In the genomic region with DNA sequence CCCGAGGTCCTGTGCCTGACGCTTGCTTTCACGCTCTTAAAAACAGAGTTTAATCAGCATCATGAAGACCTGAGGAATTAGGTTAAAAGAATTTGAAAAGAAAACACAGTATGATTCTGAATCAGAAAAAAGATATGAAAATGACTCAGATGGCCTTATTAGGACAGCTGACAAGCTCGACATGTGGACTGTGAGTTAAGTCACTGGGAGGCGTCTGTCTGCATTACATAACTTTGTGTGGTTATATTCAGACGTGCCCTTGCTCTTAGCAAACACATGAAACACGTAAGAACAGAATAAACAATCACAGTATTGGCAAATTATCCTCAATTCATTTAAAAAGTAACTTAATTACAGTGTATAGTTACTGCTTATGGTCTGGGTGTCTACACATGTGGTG, we compare ENCODE assay signal across 17 mouse cellular contexts. TPM values are rescaled to one million over a fixed set of nuclear protein-coding genes. Genes with fewer than 3 reads are reported as not detected.
DNase-seq lines count a peak whose midpoint lies in the region; ATAC-seq and TF ChIP-seq lines count a peak whose summit lies in the region.
"Had no signal": no experiment of that assay in that cellular context is flagged by ENCODE, and none has a peak within 500 bp of the region (broad histone marks: within the 10 kb centered on the region; RNA-seq: fewer than 3 reads in every experiment).

No protein-coding gene starts in this region.

- DNase-seq in liver, adult 2 months (ENCODE audit: extremely low read depth, low read depth, low spot score): peak; percentile 97
- DNase-seq in liver, embryonic 11.5 days (ENCODE audit: low spot score): no peak
- peak; percentile 64 for DNase-seq in 416B (ENCODE audit: low read depth)
- DNase-seq in adrenal gland, postnatal 10 days: peak; percentile 25
- no peak for DNase-seq in cerebellum, adult 11 months
- no peak for DNase-seq in left cerebral cortex, postnatal 4 days
- no peak for DNase-seq in testis, postnatal 10 days (ENCODE audit: low spot score)
- DNase-seq: cerebellum, postnatal 25 days; gastrocnemius, postnatal 36 days; retina, postnatal 1 day; thymus, postnatal 25 days had no signal

- no peaks in the 10 kb centered on the region for H3K36me3 ChIP-seq in liver, adult 2 months (ENCODE audit: control insufficient read depth, insufficient read depth, low read length)
- H3K36me3 ChIP-seq in liver, embryonic 11.5 days (ENCODE audit: control insufficient read depth, insufficient read depth, low read length): no peaks in the 10 kb centered on the region
- H3K36me3 ChIP-seq in intestine, embryonic 16.5 days (ENCODE audit: control insufficient read depth, insufficient read depth, low read length): no peaks in the 10 kb centered on the region
- H3K36me3 ChIP-seq: heart, embryonic 13.5 days; midbrain, embryonic 10.5 days; neural tube, embryonic 15.5 days had no signal

- no peak overlapping the region for H3K4me3 ChIP-seq in liver, adult 2 months (ENCODE audit: insufficient read depth, low read depth, low read length)
- no peak overlapping the region for H3K4me3 ChIP-seq in liver, embryonic 11.5 days (ENCODE audit: low read depth, low read length)
- no peak overlapping the region for H3K4me3 ChIP-seq in intestine, embryonic 16.5 days (ENCODE audit: low read length)
- H3K4me3 ChIP-seq: heart, embryonic 13.5 days; midbrain, embryonic 10.5 days; neural tube, embryonic 15.5 days had no signal

- 42% methylated on average over 7 of the region's 7 CpGs for WGBS in liver, adult 2 months
- WGBS in liver, embryonic 11.5 days: 68% methylated on average over 7 of the region's 7 CpGs
- WGBS in intestine, embryonic 16.5 days: 37% methylated on average over 7 of the region's 7 CpGs

- peak overlapping the region; percentile 14; the same call in 1 of the 2 replicates for H3K9ac ChIP-seq in liver, adult 2 months (ENCODE audit: low read depth, low read length)
- H3K9ac ChIP-seq in liver, embryonic 11.5 days (ENCODE audit: low read depth, low read length): no peak overlapping the region
- no peak overlapping the region for H3K9ac ChIP-seq in intestine, embryonic 16.5 days (ENCODE audit: low read depth, low read length)
- H3K9ac ChIP-seq: heart, embryonic 13.5 days; liver, embryonic 14.5 days; neural tube, embryonic 15.5 days had no signal

- no peaks in the 10 kb centered on the region for H3K27me3 ChIP-seq in liver, adult 2 months (ENCODE audit: control insufficient read depth, insufficient read depth, low read length)
- no peaks in the 10 kb centered on the region for H3K27me3 ChIP-seq in liver, embryonic 11.5 days (replicated peaks; ENCODE audit: control insufficient read depth, insufficient read depth, low read length)
- H3K27me3 ChIP-seq in intestine, embryonic 16.5 days (replicated peaks; ENCODE audit: control insufficient read depth, insufficient read depth, low read length): no peaks in the 10 kb centered on the region
- H3K27me3 ChIP-seq: heart, embryonic 13.5 days; neural tube, embryonic 15.5 days had no signal

- ATAC-seq in liver, embryonic 11.5 days (replicated peaks; ENCODE audit: low FRiP score): no peak
- peak; percentile 64 for ATAC-seq in intestine, embryonic 16.5 days

- TF ChIP-seq CTCF in liver, adult 2 months (IDR thresholded peaks at IDR 0.05; ENCODE audit: low read depth, low read length): no peak

- no peaks in the 10 kb centered on the region for H3K79me2 ChIP-seq in liver, adult 2 months (ENCODE audit: control insufficient read depth, insufficient read depth, low read length)

- intact Hi-C loops in left cerebral cortex, postnatal 4 days (cut with DNase I): no loop called here

- TF ChIP-seq POLR2A in liver, adult 2 months (IDR thresholded peaks at IDR 0.05; ENCODE audit: extremely low read depth, insufficient read depth, low read length): no peak

- H3K27ac ChIP-seq in liver, adult 2 months (replicated peaks; ENCODE audit: insufficient read depth, low read depth, low read length): peak overlapping the region; percentile 88
- no peak overlapping the region for H3K27ac ChIP-seq in liver, embryonic 11.5 days (ENCODE audit: low read depth, low read length)
- no peak overlapping the region for H3K27ac ChIP-seq in intestine, embryonic 16.5 days (ENCODE audit: low read length)
- H3K27ac ChIP-seq: heart, embryonic 13.5 days; kidney, postnatal 0 days; liver, embryonic 14.5 days; midbrain, embryonic 10.5 days; neural tube, embryonic 15.5 days had no signal

- H3K9me3 ChIP-seq in liver, embryonic 11.5 days (ENCODE audit: control insufficient read depth, low read length): no peaks in the 10 kb centered on the region
- no peaks in the 10 kb centered on the region for H3K9me3 ChIP-seq in intestine, embryonic 16.5 days (ENCODE audit: control insufficient read depth, low read length)
- H3K9me3 ChIP-seq: heart, embryonic 13.5 days; midbrain, embryonic 10.5 days; neural tube, embryonic 15.5 days had no signal

- no peak overlapping the region for H3K4me2 ChIP-seq in liver, embryonic 11.5 days
- H3K4me2 ChIP-seq in intestine, embryonic 16.5 days (ENCODE audit: low read depth, low read length): no peak overlapping the region
- H3K4me2 ChIP-seq: heart, embryonic 13.5 days; neural tube, embryonic 15.5 days had no signal

- peaks cover 18% of the 10 kb centered on the region for H3K4me1 ChIP-seq in liver, adult 2 months (ENCODE audit: control insufficient read depth, insufficient read depth, low read length)
- no peaks in the 10 kb centered on the region for H3K4me1 ChIP-seq in liver, embryonic 11.5 days (replicated peaks; ENCODE audit: control insufficient read depth, insufficient read depth, low read length)
- peaks cover 8% of the 10 kb centered on the region for H3K4me1 ChIP-seq in intestine, embryonic 16.5 days (ENCODE audit: control insufficient read depth, insufficient read depth, low read length)
- H3K4me1 ChIP-seq: heart, embryonic 13.5 days; midbrain, embryonic 10.5 days; neural tube, embryonic 15.5 days had no signal

RNA-seq across cellular contexts. Expression of a gene that starts 16.0 kb away (rescaled TPM):
- total RNA-seq in liver, adult 2 months (2014; rRNA removed): 9.2 and 9.4 TPM in 2 replicates
- 3.2 and 4.2 TPM in 2 replicates for polyA plus RNA-seq in liver, adult 2 months (2012; rRNA removed)
- polyA plus RNA-seq in liver, embryonic 11.5 days (2014; fragmentation: Nextera tagmentation; extraction: Ambion mirVana): 12.1 and 14.8 TPM in 2 replicates
- 10 to 100 TPM; 28.8 to 34.0 TPM for total RNA-seq in adrenal gland, postnatal 10 days (2021)
- polyA plus RNA-seq in intestine, embryonic 16.5 days (2015; fragmentation: Nextera tagmentation; extraction: Ambion mirVana): 15.2 and 17.1 TPM in 2 replicates
- total RNA-seq in left cerebral cortex, postnatal 4 days (2021): 10 to 100 TPM; 62.9 to 63.5 TPM

Comparison
In these comparisons a context has a peak if more than half of its experiments do, and no peak if none do; other contexts are left out.
1. DNase-seq: peak in liver, adult 2 months (single experiment), 416B (single experiment) and adrenal gland, postnatal 10 days (single experiment); none in liver, embryonic 11.5 days (single experiment), cerebellum, adult 11 months (single experiment), left cerebral cortex, postnatal 4 days (single experiment) and testis, postnatal 10 days (single experiment).